10 mouse cellular contexts compared by ENCODE assay signal in the genomic region with DNA sequence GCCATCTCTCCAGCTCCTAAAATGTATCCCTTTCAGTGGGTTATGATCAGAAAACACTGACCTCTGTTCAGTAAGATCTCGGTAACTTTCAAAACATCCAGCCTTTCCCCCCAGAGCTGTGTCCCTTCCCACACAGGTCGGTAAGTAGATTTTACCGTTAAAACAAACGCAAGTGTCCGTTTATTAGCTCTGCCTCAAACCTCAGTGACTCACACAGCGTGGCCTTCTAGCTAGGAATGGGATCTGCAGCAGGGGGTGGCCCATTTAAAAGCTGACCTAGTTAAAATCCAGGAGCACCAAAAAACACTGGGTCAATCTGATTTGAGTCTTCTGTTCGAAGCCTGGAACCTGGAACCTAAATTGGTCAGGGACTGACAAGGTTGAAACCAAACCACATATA. TPM values are rescaled to one million over a fixed set of nuclear protein-coding genes. Genes with fewer than 3 reads are reported as not detected.
DNase-seq lines count a peak whose midpoint lies in the region; ATAC-seq and TF ChIP-seq lines count a peak whose summit lies in the region.
"Had no signal": no experiment of that assay in that cellular context is flagged by ENCODE, and none has a peak within 500 bp of the region (broad histone marks: within the 10 kb centered on the region; RNA-seq: fewer than 3 reads in every experiment).

No protein-coding gene starts in this region.

- no peaks in the 10 kb centered on the region for H3K27me3 ChIP-seq in hindbrain, embryonic 13.5 days
- no peaks in the 10 kb centered on the region for H3K27me3 ChIP-seq in hindbrain, embryonic 16.5 days (replicated peaks; ENCODE audit: control insufficient read depth, insufficient read depth, low read length)
- H3K27me3 ChIP-seq in C2C12 (ENCODE audit: control insufficient read depth, insufficient read depth, insufficient read length) = no peaks in the 10 kb centered on the region
- no peaks in the 10 kb centered on the region for H3K27me3 ChIP-seq in forebrain, embryonic 11.5 days (ENCODE audit: control insufficient read depth, insufficient read depth, low read length)
- H3K27me3 ChIP-seq: liver, embryonic 15.5 days had no signal

- no peaks in the 10 kb centered on the region for H3K9me3 ChIP-seq in hindbrain, embryonic 13.5 days
- no peaks in the 10 kb centered on the region for H3K9me3 ChIP-seq in hindbrain, embryonic 16.5 days (ENCODE audit: control insufficient read depth, low read length)
- H3K9me3 ChIP-seq in forebrain, embryonic 11.5 days (ENCODE audit: control insufficient read depth, low read length) = no peaks in the 10 kb centered on the region
- H3K9me3 ChIP-seq: liver, embryonic 15.5 days had no signal

- peaks cover 61% of the 10 kb centered on the region for H3K79me3 ChIP-seq in C2C12 (ENCODE audit: low read depth)

- no peaks in the 10 kb centered on the region for H3K36me3 ChIP-seq in hindbrain, embryonic 13.5 days
- H3K36me3 ChIP-seq in hindbrain, embryonic 16.5 days (ENCODE audit: control insufficient read depth, insufficient read depth, low read length) = no peaks in the 10 kb centered on the region
- no peaks in the 10 kb centered on the region for H3K36me3 ChIP-seq in C2C12 (ENCODE audit: control insufficient read depth, insufficient read depth)
- no peaks in the 10 kb centered on the region for H3K36me3 ChIP-seq in forebrain, embryonic 11.5 days (ENCODE audit: control insufficient read depth, insufficient read depth, low read length)

- TF ChIP-seq CTCF in C2C12 (IDR thresholded peaks at IDR 0.05; ENCODE audit: control insufficient read depth, insufficient read depth, insufficient read length) = no peak

- H3K4me3 ChIP-seq in hindbrain, embryonic 13.5 days = no peak overlapping the region
- no peak overlapping the region for H3K4me3 ChIP-seq in hindbrain, embryonic 16.5 days (ENCODE audit: low read length)
- no peak overlapping the region for H3K4me3 ChIP-seq in C2C12 (ENCODE audit: insufficient read depth, poor library complexity, severe bottlenecking)
- H3K4me3 ChIP-seq in forebrain, embryonic 11.5 days (ENCODE audit: low read depth, low read length) = no peak overlapping the region
- H3K4me3 ChIP-seq: liver, embryonic 15.5 days had no signal

- H3K9ac ChIP-seq in hindbrain, embryonic 13.5 days = 0 out of 2 replicates have a peak overlapping the region, but pooled peaks have one; percentile 75
- no peak overlapping the region for H3K9ac ChIP-seq in hindbrain, embryonic 16.5 days (ENCODE audit: low read depth, low read length)
- 0 out of 2 replicates have a peak overlapping the region, but pooled peaks have one; percentile 9 for H3K9ac ChIP-seq in forebrain, embryonic 11.5 days (ENCODE audit: low read length)
- H3K9ac ChIP-seq: liver, embryonic 15.5 days had no signal

- H3ac ChIP-seq in C2C12 (ENCODE audit: control insufficient read depth, insufficient read length, low read depth) = peak overlapping the region; percentile 35

- 60% methylated on average over 7 of the region's 7 CpGs for WGBS in hindbrain, embryonic 13.5 days
- WGBS in hindbrain, embryonic 16.5 days = 60% methylated on average over 7 of the region's 7 CpGs
- 41% methylated on average over 7 of the region's 7 CpGs for WGBS in forebrain, embryonic 11.5 days

- H3K27ac ChIP-seq in hindbrain, embryonic 13.5 days = no peak overlapping the region
- no peak overlapping the region for H3K27ac ChIP-seq in hindbrain, embryonic 16.5 days (ENCODE audit: low read depth, low read length)
- no peak overlapping the region for H3K27ac ChIP-seq in forebrain, embryonic 11.5 days (ENCODE audit: low read depth, low read length)
- H3K27ac ChIP-seq: liver, embryonic 15.5 days had no signal

- H3K79me2 ChIP-seq in C2C12 (ENCODE audit: control insufficient read depth, insufficient read depth) = peaks cover 93% of the 10 kb centered on the region

- peaks cover 99% of the 10 kb centered on the region for H3K4me1 ChIP-seq in hindbrain, embryonic 13.5 days (replicated peaks)
- H3K4me1 ChIP-seq in hindbrain, embryonic 16.5 days (ENCODE audit: control insufficient read depth, insufficient read depth, low read depth, low read length) = peaks cover 58% of the 10 kb centered on the region
- peaks cover 55% of the 10 kb centered on the region for H3K4me1 ChIP-seq in forebrain, embryonic 11.5 days (replicated peaks; ENCODE audit: control insufficient read depth, insufficient read depth, low read length)

- peak; percentile 27 for DNase-seq in NIH3T3 (ENCODE audit: low read depth)
- DNase-seq in forebrain, embryonic 11.5 days (ENCODE audit: low spot score) = no peak
- no peak for DNase-seq in T-cell, adult 2 months (ENCODE audit: low spot score)
- no peak for DNase-seq in ovary, postnatal 36 days (ENCODE audit: low spot score)
- DNase-seq: right cerebral cortex, postnatal 14 days; thymus, adult 18-20 months had no signal

- no peak for ATAC-seq in hindbrain, embryonic 13.5 days (ENCODE audit: low FRiP score)
- no peak for ATAC-seq in hindbrain, embryonic 16.5 days
- no peak for ATAC-seq in forebrain, embryonic 11.5 days (replicated peaks; ENCODE audit: low FRiP score)

- 0 out of 2 replicates have a peak overlapping the region, but pooled peaks have one; percentile 13 for H3K4me2 ChIP-seq in hindbrain, embryonic 13.5 days
- H3K4me2 ChIP-seq in hindbrain, embryonic 16.5 days (ENCODE audit: low read length) = no peak overlapping the region
- no peak overlapping the region for H3K4me2 ChIP-seq in forebrain, embryonic 11.5 days (ENCODE audit: low read depth, low read length, severe bottlenecking)
- H3K4me2 ChIP-seq: liver, embryonic 15.5 days had no signal

TF ChIP-seq in C2C12, 6 proteins besides CTCF, POLR2A, EP300 and RAD21:
- no peak for TF ChIP-seq FOSL1 (IDR thresholded peaks at IDR 0.05; ENCODE audit: insufficient read depth, low read length, poor library complexity, severe bottlenecking)
- TF ChIP-seq MAX (IDR thresholded peaks at IDR 0.05) = no peak
- no peak for TF ChIP-seq MYOD1 (IDR thresholded peaks at IDR 0.05; ENCODE audit: control insufficient read depth, insufficient read length, low read depth)
- no peak for TF ChIP-seq CEBPB (IDR thresholded peaks at IDR 0.05; ENCODE audit: low read depth)
- TF ChIP-seq MYOG (IDR thresholded peaks at IDR 0.05; ENCODE audit: control insufficient read depth, extremely low read depth, insufficient read length) = no peak

RNA-seq across cellular contexts. Expression of a gene that starts 23.7 kb away (rescaled TPM):
- polyA plus RNA-seq in hindbrain, embryonic 13.5 days (2015; fragmentation: Nextera tagmentation; extraction: Ambion mirVana) = 149 and 172 TPM in 2 replicates
- polyA plus RNA-seq in hindbrain, embryonic 16.5 days (2015; fragmentation: Nextera tagmentation; extraction: Ambion mirVana) = 115 and 156 TPM in 2 replicates
- polyA plus RNA-seq in C2C12 (2012; fragmentation: generic; extraction: Trizol) = 100.0 TPM
- polyA plus RNA-seq in forebrain, embryonic 11.5 days (2014; fragmentation: Nextera tagmentation; extraction: Ambion mirVana) = 145 and 184 TPM in 2 replicates
